Mouse (Mus musculus) midbrain, embryonic 11.5 days (tissue): ENCODE data around the gene Gm21698. TPM values are rescaled to one million over a fixed set of nuclear protein-coding genes. Genes with fewer than 3 reads are reported as not detected.
"Not testable (repeated sequence)": the region's sequence is repeated elsewhere in the genome, so short reads cannot be mapped to it uniquely, and the experiment has no call there.

Experiments
- ATAC-seq: fragments of 200-750 bp; cut with Nextera tagmentation; 2 replicates; pipeline ENCODE4 v1.8.0; 2017; ENCODE audit warnings: moderate TSS enrichment, moderate library complexity; ENCODE audit not compliant: low FRiP score
- DNase-seq: peaks from one replicate; pipeline ENCODE4 v3.0.0; 2015; ENCODE audit warnings: low spot score; ENCODE audit errors: missing footprints
- H3K27ac ChIP-seq: fragments of 300-500 bp; sonication (generic); 2 replicates; pipeline ENCODE4 v1.5.1; 2014; ENCODE audit warnings: low read depth, low read length
- H3K27me3 ChIP-seq: fragments of 300-500 bp; sonication (generic); 2 replicates; pipeline ENCODE4 v1.6.1; 2014; ENCODE audit warnings: mild to moderate bottlenecking, low read length, moderate library complexity, mixed read lengths; ENCODE audit not compliant: control insufficient read depth, insufficient read depth
- H3K36me3 ChIP-seq: fragments of 300-500 bp; sonication (generic); 2 replicates; pipeline ENCODE4 v1.6.1; 2014; ENCODE audit warnings: mild to moderate bottlenecking, low read length, moderate library complexity, mixed read lengths; ENCODE audit not compliant: control insufficient read depth, insufficient read depth
- H3K4me1 ChIP-seq: fragments of 300-500 bp; sonication (generic); 2 replicates; pipeline ENCODE4 v1.6.1; 2014; ENCODE audit warnings: low read length; ENCODE audit not compliant: control insufficient read depth, insufficient read depth
- H3K4me2 ChIP-seq: fragments of 300-500 bp; sonication (generic); 2 replicates; pipeline ENCODE4 v1.6.1; 2014; ENCODE audit warnings: mild to moderate bottlenecking, moderate library complexity
- H3K4me3 ChIP-seq: fragments of 300-500 bp; sonication (generic); 2 replicates; pipeline ENCODE4 v1.5.1; 2014; ENCODE audit warnings: low read depth, low read length
- H3K9ac ChIP-seq: fragments of 300-500 bp; sonication (generic); 2 replicates; pipeline ENCODE4 v1.6.1; 2014; ENCODE audit warnings: low read length
- H3K9me3 ChIP-seq: fragments of 300-500 bp; sonication (generic); 2 replicates; pipeline ENCODE4 v1.6.1; 2016; ENCODE audit warnings: low read length; ENCODE audit not compliant: control insufficient read depth
- WGBS: fragments of 180-500 bp; shearing (Covaris S2); extraction: QIAGEN DNeasy Blood & Tissue Kit; methylation state at CpG from one replicate; pipeline ENCODE4 v1.1.7; 2014; 5-methylcytosine and 5-hydroxymethylcytosine counted together
- polyA plus RNA-seq: library from polyadenylated mRNA; unstranded; fragments of >200 nt; fragmentation: Nextera tagmentation; extraction: Ambion mirVana; gene quantifications from 2 replicates; pipeline ENCODE4 v1.2.1, GENCODE M21; 2014

Gm21698 gene
- polyA plus RNA-seq, 1 experiment from 2014 or later, result 0.08 TPM

GRCm38 (mm10) chr5:25945391-25945790 lies 43.1 kb downstream of the Gm21698 start:
- peak; percentile 41 for DNase-seq

GRCm38 (mm10) chr5:25942281-25942680 lies 46.2 kb downstream of the Gm21698 start, which contains the start of gene Gm21663:
Gene Gm21663, minus strand, starts transcription at chr5:25942381.
- 63% methylated on average over 2 of the region's 2 CpGs for WGBS
- H3K9me3 ChIP-seq, DNase-seq, ATAC-seq, H3K27ac ChIP-seq, H3K9ac ChIP-seq, H3K4me2 ChIP-seq, H3K4me3 ChIP-seq, H3K36me3 ChIP-seq, H3K4me1 ChIP-seq, H3K27me3 ChIP-seq: not testable (repeated sequence)

More at GRCm38 (mm10) chr5:25945391-25945790, 43.1 kb downstream of the Gm21698 start:
- H3K9me3 ChIP-seq, H3K4me3 ChIP-seq, H3K36me3 ChIP-seq, H3K27me3 ChIP-seq, H3K4me1 ChIP-seq, H3K4me2 ChIP-seq, ATAC-seq, H3K27ac ChIP-seq, H3K9ac ChIP-seq: not testable (repeated sequence)
- WGBS, result 85% methylated on average over 2 of the region's 2 CpGs

Other genes starting within 250 kb of the Gm21698 start
- gene Actr3b, start 228.7 kb downstream of the Gm21698 start, polyA plus RNA-seq, result 7.4 and 7.8 TPM in 2 replicates
- gene Gm21663, start 46.3 kb downstream of the Gm21698 start, polyA plus RNA-seq, result 0.06 TPM in 1 of 2 replicates, not detected in the other
- not detected in 2 replicates for gene Gm21671, start 34.2 kb downstream of the Gm21698 start, polyA plus RNA-seq
- not detected in 2 replicates for gene Gm21680, start 16.0 kb downstream of the Gm21698 start, polyA plus RNA-seq
- 0.08 TPM in 1 of 2 replicates, not detected in the other for gene Gm1979, start 16.1 kb upstream of the Gm21698 start, polyA plus RNA-seq
- gene Gm5862, start 34.3 kb upstream of the Gm21698 start, polyA plus RNA-seq, result not detected in 2 replicates
- gene Speer4a, start 50.9 kb upstream of the Gm21698 start, polyA plus RNA-seq, result 0.11 TPM in 1 of 2 replicates, not detected in the other
- gene Gm7347, start 69.9 kb upstream of the Gm21698 start, polyA plus RNA-seq, result not detected in 2 replicates
- gene Gm10471, start 100.6 kb upstream of the Gm21698 start, polyA plus RNA-seq, result not detected in 2 replicates
- 0.11 TPM in 1 of 2 replicates, not detected in the other for gene 5031410I06Rik, start 116.7 kb upstream of the Gm21698 start, polyA plus RNA-seq
- gene Gm10220, start 132.8 kb upstream of the Gm21698 start, polyA plus RNA-seq, result not detected in 2 replicates